Mouse (Mus musculus) inflammation-experienced regulatory T-cells, adult 16 weeks (primary cell): ENCODE results near the gene Stfa2. TPM values are rescaled to one million over a fixed set of nuclear protein-coding genes. Genes with fewer than 3 reads are reported as not detected.

Experiments
- polyA plus RNA-seq: library from polyadenylated mRNA; unstranded; fragments of 100-300 nt; shearing (Covaris generic); gene quantifications from one replicate; pipeline ENCODE4 v1.2.1, GENCODE M21; 2017

The Stfa2 gene
- not detected for polyA plus RNA-seq

GRCm38 (mm10) chr16:36408357-36408756, at the start of gene Stfa2:
Gene Stfa2 (minus strand): TSS chr16:36408457.

GRCm38 (mm10) chr16:36455342-36455802, 47.1 kb upstream of the Stfa2 start, which contains the start of gene Stfa3:
Gene Stfa3 (minus strand): TSS chr16:36455392.

GRCm38 (mm10) chr16:36367648-36368047, 40.6 kb downstream of the Stfa2 start, which contains the start of gene BC100530:
Gene BC100530 (minus strand): TSS chr16:36367748.

Other genes starting within 250 kb of the Stfa2 start
- not detected for gene Gm5483, start 224.2 kb downstream of the Stfa2 start, polyA plus RNA-seq
- not detected for gene Gm5416, start 198.1 kb downstream of the Stfa2 start, polyA plus RNA-seq
- gene 2010005H15Rik, start 187.0 kb downstream of the Stfa2 start, polyA plus RNA-seq: 1.7 TPM
- gene Stfa1, start 131.5 kb downstream of the Stfa2 start, polyA plus RNA-seq: not detected
- gene BC117090, start 74.1 kb downstream of the Stfa2 start, polyA plus RNA-seq: not detected
- not detected for gene BC100530, start 40.7 kb downstream of the Stfa2 start, polyA plus RNA-seq
- gene Stfa3, start 46.9 kb upstream of the Stfa2 start, polyA plus RNA-seq: 2.6 TPM
- gene Casr, start 153.7 kb upstream of the Stfa2 start, polyA plus RNA-seq: not detected